Mouse (Mus musculus): ENCODE results near the gene Acsbg2. TPM values are rescaled to one million over a fixed set of nuclear protein-coding genes. Genes with fewer than 3 reads are reported as not detected.

The Acsbg2 gene
- polyA plus RNA-seq, 1 experiment from 2014 or later, result not detected

- 91% methylated on average over 9 of the region's 9 CpGs for WGBS
- Histone ChIP-seq H3K4me2 (no peak overlapping the region), H3K4me3 (no peak overlapping the region), H3K9me3 (no peaks in the 10 kb centered on the region; the same call in 1 of the 2 replicates), H3K27ac (replicated peaks) (0 out of 2 replicates have a peak overlapping the region, but pooled peaks have one; percentile 81), H3K4me1 (replicated peaks) (peaks cover 33% of the 10 kb centered on the region), H3K9ac (no peak overlapping the region), H3K27me3 (no peaks in the 10 kb centered on the region), H3K36me3 (peaks cover 86% of the 10 kb centered on the region)
- ATAC-seq (ENCODE audit: low read depth), result no peak
Measured at GRCm38 (mm10) chr17:56895368-56895918, 21.2 kb upstream of the Acsbg2 start.

DNA sequence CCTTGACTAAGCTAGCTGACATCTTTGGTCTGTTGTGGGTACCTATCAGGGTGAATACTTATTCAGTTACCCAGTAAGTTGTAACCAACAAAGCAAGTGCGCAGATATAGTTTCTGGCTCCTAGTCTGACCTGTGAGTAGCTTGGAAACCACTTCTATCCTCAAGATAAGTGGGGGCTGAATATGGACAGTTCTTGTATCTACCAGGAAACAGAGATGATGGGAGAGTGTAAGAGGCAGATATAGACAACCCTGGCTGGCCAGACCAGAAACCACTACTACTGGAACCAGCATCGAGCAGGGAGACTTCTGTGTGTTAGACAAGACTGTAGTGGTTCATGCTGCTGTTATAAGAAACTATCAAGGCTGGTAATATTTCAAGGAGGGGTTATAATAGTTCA, 15.8 kb upstream of the Acsbg2 start:
- 98% methylated on average over 2 of the region's 2 CpGs for WGBS
- Histone ChIP-seq H3K9ac (no peak overlapping the region), H3K27me3 (no peaks in the 10 kb centered on the region), H3K9me3 (no peaks in the 10 kb centered on the region; the same call in 1 of the 2 replicates), H3K4me2 (no peak overlapping the region), H3K27ac (replicated peaks) (no peak overlapping the region), H3K36me3 (peaks cover 67% of the 10 kb centered on the region), H3K4me3 (no peak overlapping the region), H3K4me1 (replicated peaks) (no peaks in the 10 kb centered on the region)
- no peak for ATAC-seq (ENCODE audit: low read depth)

GRCm38 (mm10) chr17:56888050-56888449, 13.8 kb upstream of the Acsbg2 start:
- H3K4me2 ChIP-seq, result no peak overlapping the region
- peaks cover 47% of the 10 kb centered on the region for H3K36me3 ChIP-seq
- 93% methylated on average over 2 of the region's 3 CpGs for WGBS
- no peak overlapping the region for H3K27ac ChIP-seq (replicated peaks)
- no peaks in the 10 kb centered on the region; the same call in 1 of the 2 replicates for H3K9me3 ChIP-seq
- ATAC-seq (ENCODE audit: low read depth), result no peak
- no peaks in the 10 kb centered on the region for H3K4me1 ChIP-seq (replicated peaks)
- H3K27me3 ChIP-seq, result no peaks in the 10 kb centered on the region
- H3K4me3 ChIP-seq, result no peak overlapping the region
- no peak overlapping the region for H3K9ac ChIP-seq

DNA sequence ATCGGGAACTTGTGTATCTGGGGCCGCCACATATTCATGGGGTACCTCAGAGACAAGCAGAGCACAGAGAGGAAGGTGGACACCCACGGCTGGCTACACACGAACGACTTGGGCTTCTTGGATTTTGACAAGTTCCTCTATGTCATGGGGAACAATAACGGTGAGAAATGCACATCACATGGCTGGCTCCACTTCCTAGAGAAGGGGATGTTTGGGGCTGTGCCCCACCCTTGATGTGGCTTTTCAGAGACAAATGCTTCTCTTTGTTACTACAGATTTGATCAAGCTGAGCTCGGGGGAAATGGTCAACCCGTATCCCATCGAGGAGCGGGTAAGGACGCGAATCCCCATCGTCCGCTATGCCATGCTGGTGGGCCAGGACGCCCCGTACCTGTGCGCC, 10.6 kb upstream of the Acsbg2 start:
- no peak overlapping the region for H3K4me3 ChIP-seq
- 94% methylated on average over 17 of the region's 17 CpGs for WGBS
- H3K36me3 ChIP-seq, result peaks cover 18% of the 10 kb centered on the region
- H3K27ac ChIP-seq (replicated peaks), result no peak overlapping the region
- H3K4me2 ChIP-seq, result no peak overlapping the region
- no peak overlapping the region for H3K9ac ChIP-seq
- no peaks in the 10 kb centered on the region for H3K4me1 ChIP-seq (replicated peaks)
- no peak for ATAC-seq (ENCODE audit: low read depth)
- no peaks in the 10 kb centered on the region for H3K27me3 ChIP-seq
- H3K9me3 ChIP-seq, result no peaks in the 10 kb centered on the region

DNA sequence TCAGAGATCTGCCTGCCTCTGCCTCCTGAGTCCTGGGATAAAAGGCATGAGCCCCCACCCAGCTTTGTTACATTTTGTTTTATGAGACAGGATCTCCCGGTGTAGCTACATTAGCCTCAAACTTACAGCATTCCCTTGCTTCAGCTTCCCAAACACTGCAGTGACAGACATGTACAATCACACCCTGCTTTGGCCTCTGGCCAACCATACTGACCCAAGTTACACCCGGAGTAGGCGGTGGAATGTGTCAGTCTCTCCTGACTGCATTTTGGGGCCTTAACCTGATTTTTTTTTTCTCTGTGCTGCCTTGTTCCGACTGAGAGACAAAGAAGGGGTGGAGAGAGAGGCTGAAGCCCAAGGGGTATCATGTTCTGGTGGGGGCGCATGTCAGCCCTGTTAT, 10.1 kb upstream of the Acsbg2 start:
- WGBS, result 76% methylated on average over 5 of the region's 5 CpGs
- no peak for ATAC-seq (ENCODE audit: low read depth)
- Histone ChIP-seq H3K4me2 (no peak overlapping the region), H3K9ac (no peak overlapping the region), H3K27ac (replicated peaks) (no peak overlapping the region), H3K4me1 (replicated peaks) (no peaks in the 10 kb centered on the region), H3K36me3 (peaks cover 13% of the 10 kb centered on the region), H3K4me3 (no peak overlapping the region), H3K27me3 (no peaks in the 10 kb centered on the region), H3K9me3 (no peaks in the 10 kb centered on the region)

DNA sequence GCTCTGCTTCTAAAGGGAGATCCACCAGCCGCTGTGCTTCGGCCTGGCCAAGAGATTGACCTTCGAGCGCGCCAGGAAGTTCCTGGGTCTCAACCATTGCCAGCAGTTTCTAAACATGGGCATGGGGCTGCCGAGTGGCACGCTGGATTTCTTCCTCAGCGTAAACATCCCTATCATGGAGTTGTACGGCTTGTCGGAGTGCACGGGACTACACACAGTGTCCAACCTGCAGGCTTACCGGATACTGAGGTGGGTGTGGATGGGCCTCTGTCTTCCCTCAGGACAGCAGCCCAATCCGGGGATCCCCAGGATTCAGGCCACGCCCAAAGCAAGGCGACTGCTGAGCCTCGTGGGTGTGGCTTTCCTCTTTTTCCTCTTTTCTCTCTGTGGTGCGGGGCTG, 9.4 kb upstream of the Acsbg2 start:
- Histone ChIP-seq H3K27ac (replicated peaks) (no peak overlapping the region), H3K4me2 (0 out of 2 replicates have a peak overlapping the region, but pooled peaks have one; percentile 9), H3K27me3 (no peaks in the 10 kb centered on the region), H3K4me3 (no peak overlapping the region), H3K36me3 (peaks cover 6% of the 10 kb centered on the region), H3K9ac (no peak overlapping the region), H3K4me1 (replicated peaks) (no peaks in the 10 kb centered on the region), H3K9me3 (no peaks in the 10 kb centered on the region)
- no peak for ATAC-seq (ENCODE audit: low read depth)
- 49% methylated on average over 17 of the region's 17 CpGs for WGBS

- ATAC-seq (ENCODE audit: low read depth), result no peak
- Histone ChIP-seq H3K9me3 (no peaks in the 10 kb centered on the region), H3K27ac (replicated peaks) (no peak overlapping the region), H3K27me3 (no peaks in the 10 kb centered on the region), H3K36me3 (no peaks in the 10 kb centered on the region), H3K4me2 (no peak overlapping the region), H3K4me3 (no peak overlapping the region), H3K9ac (no peak overlapping the region), H3K4me1 (replicated peaks) (no peaks in the 10 kb centered on the region)
- WGBS, result 93% methylated on average over 19 of the region's 19 CpGs
Measured at GRCm38 (mm10) chr17:56877426-56877825, 3.2 kb upstream of the Acsbg2 start.

DNA sequence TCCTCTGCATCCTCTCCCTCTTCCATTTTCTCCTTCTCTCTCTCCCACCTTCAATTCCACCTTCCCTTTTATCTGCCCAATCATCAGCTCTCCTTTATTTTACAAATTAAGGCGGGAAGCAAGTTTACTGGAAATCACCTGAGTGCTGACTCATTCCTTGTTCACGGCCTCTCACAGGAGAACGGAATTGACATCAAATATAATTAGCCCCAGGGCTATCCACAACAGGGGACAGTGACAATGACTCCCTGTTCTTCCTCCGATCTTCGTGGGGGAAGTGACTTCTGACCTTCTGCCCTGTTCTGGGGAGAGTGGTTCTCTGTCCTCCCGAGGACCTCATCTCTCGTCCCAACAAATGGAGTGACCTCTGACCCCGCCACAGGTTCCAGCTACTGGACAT, 2.7 kb upstream of the Acsbg2 start:
- ATAC-seq (ENCODE audit: low read depth), result no peak
- Histone ChIP-seq H3K4me3 (no peak overlapping the region), H3K9ac (no peak overlapping the region), H3K4me2 (no peak overlapping the region), H3K27me3 (no peaks in the 10 kb centered on the region), H3K27ac (replicated peaks) (no peak overlapping the region), H3K9me3 (no peaks in the 10 kb centered on the region), H3K4me1 (replicated peaks) (no peaks in the 10 kb centered on the region), H3K36me3 (no peaks in the 10 kb centered on the region)
- 64% methylated on average over 8 of the region's 8 CpGs for WGBS

DNA sequence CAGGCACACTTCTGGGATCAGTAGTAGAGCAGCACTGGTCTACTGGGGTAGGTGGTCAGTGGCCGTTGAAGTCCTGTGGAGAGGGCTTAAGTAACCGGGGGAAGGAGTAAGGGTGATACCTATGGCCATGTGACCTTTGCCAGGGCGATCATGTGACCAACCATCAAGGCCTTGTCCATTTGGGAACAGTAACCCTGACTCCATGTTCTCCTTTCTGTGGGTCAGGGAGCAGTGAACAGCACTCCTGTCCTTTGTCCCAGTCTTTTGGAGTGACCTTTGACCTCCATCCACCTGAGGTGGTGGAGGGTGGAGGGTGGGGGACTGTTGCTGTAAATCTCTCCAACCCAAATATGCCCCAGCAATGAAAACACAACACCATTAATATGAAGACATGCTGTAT, 2.2 kb upstream of the Acsbg2 start:
- Histone ChIP-seq H3K4me2 (no peak overlapping the region), H3K4me3 (no peak overlapping the region), H3K9me3 (no peaks in the 10 kb centered on the region), H3K27me3 (no peaks in the 10 kb centered on the region), H3K4me1 (replicated peaks) (no peaks in the 10 kb centered on the region), H3K27ac (replicated peaks) (no peak overlapping the region), H3K36me3 (no peaks in the 10 kb centered on the region), H3K9ac (no peak overlapping the region)
- 91% methylated on average over 3 of the region's 3 CpGs for WGBS
- no peak for ATAC-seq (ENCODE audit: low read depth)

DNA sequence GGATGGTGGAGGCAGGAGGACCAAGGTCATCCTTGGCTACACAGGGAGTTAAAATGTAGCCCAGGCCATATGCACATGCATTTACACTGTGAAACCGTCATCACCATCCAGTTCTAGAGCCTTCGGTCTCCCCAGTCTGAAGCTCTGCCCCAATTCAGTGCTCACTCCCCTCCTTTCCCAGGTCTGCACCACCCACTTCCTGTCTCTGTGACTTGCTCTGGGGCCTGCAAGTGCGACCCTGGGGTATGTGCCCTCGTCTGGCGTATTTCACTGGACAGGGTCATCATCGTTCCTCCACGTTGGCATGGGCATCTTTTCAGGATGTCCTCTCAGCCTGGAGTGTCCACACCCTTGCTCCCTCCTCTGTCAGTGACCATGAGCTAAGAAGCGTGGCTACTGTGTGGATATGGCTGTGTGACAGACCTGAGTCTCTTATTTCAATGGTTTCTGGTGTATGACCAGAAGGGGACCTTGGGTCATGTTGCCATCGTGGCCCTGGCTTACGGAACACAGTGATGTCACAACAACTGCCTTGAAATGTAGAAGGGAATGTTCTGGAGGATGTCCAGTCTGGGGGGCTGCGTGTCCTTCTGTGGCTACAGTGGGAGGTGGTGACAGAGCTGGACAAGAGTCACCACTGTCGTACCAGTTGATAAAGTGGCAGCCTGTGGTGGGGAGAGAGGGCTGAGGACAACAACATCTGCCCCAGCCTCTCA, 847 bp upstream of the Acsbg2 start, which contains the start of gene 1700061G19Rik:
Gene 1700061G19Rik (plus strand): TSS at position 542 of the 716 bp plus-strand sequence.
- 87% methylated on average over 12 of the region's 12 CpGs for WGBS
- H3K4me2 ChIP-seq, result no peak within 1 kb of the TSS

GRCm38 (mm10) chr17:56872512-56872911, 1.7 kb downstream of the Acsbg2 start:
- H3K9ac ChIP-seq, result no peak overlapping the region
- no peaks in the 10 kb centered on the region for H3K36me3 ChIP-seq
- no peaks in the 10 kb centered on the region for H3K9me3 ChIP-seq
- no peak for ATAC-seq (ENCODE audit: low read depth)
- H3K4me3 ChIP-seq, result no peak overlapping the region
- H3K27ac ChIP-seq (replicated peaks), result no peak overlapping the region
- no peaks in the 10 kb centered on the region for H3K27me3 ChIP-seq
- H3K4me1 ChIP-seq (replicated peaks), result no peaks in the 10 kb centered on the region
- WGBS, result 80% methylated on average over 7 of the region's 7 CpGs
- H3K4me2 ChIP-seq, result no peak overlapping the region

More for the DNA sequence above, 847 bp upstream of the Acsbg2 start, which contains the start of gene 1700061G19Rik:
- no peaks in the 10 kb centered on the region for H3K36me3 ChIP-seq
- no peaks in the 10 kb centered on the region for H3K9me3 ChIP-seq
- no peak within 1 kb of the TSS for H3K9ac ChIP-seq
- no peaks in the 10 kb centered on the region for H3K27me3 ChIP-seq
- no peaks in the 10 kb centered on the region for H3K4me1 ChIP-seq (replicated peaks)
- ATAC-seq (ENCODE audit: low read depth), result no peak
- H3K27ac ChIP-seq (replicated peaks), result no peak within 1 kb of the TSS
- no peak within 1 kb of the TSS for H3K4me3 ChIP-seq

GRCm38 (mm10) chr17:56871767-56872166, 2.5 kb downstream of the Acsbg2 start:
- H3K9ac ChIP-seq, result no peak overlapping the region
- H3K4me3 ChIP-seq, result no peak overlapping the region
- no peaks in the 10 kb centered on the region for H3K36me3 ChIP-seq
- no peaks in the 10 kb centered on the region for H3K4me1 ChIP-seq (replicated peaks)
- H3K4me2 ChIP-seq, result no peak overlapping the region
- ATAC-seq (ENCODE audit: low read depth), result no peak
- H3K9me3 ChIP-seq, result no peaks in the 10 kb centered on the region; the same call in 1 of the 2 replicates
- no peaks in the 10 kb centered on the region for H3K27me3 ChIP-seq
- WGBS, result 83% methylated on average over 8 of the region's 8 CpGs
- H3K27ac ChIP-seq (replicated peaks), result no peak overlapping the region

Data from neural tube, embryonic 13.5 days (tissue).